Mouse (Mus musculus) frontal cortex, postnatal 14 days (tissue): ENCODE measurements around the gene Cnn2.
"Not testable (repeated sequence)": the region's sequence is repeated elsewhere in the genome, so short reads cannot be mapped to it uniquely, and the experiment has no call there.

Source experiments
- DNase-seq, 2 experiments: peaks; one replicate each; pipeline ENCODE4 v3.0.0; 2022; ENCODE audit warnings: low spot score in 2 of 2

Cnn2 gene

GRCm38 (mm10) chr10:80041409-80042060, 53.2 kb downstream of the Cnn2 start:
- DNase-seq, result not testable (repeated sequence)

- no peak for DNase-seq
Observed at GRCm38 (mm10) chr10:80044087-80044486, 55.7 kb downstream of the Cnn2 start.

GRCm38 (mm10) chr10:80045364-80045763, 57.0 kb downstream of the Cnn2 start:
- DNase-seq, result not testable (repeated sequence)
